Mouse (Mus musculus) bone marrow, adult 2 months (tissue): ENCODE results near the gene Atp1b2.

Experiments
- CTCF ChIP-seq: fragments of 200-500 bp; IDR thresholded peaks from 2 replicates; pipeline ENCODE4 v1.5.1; 2011; ENCODE audit warnings: low read length, control low read depth; ENCODE audit not compliant: control insufficient read depth, insufficient read depth
- POLR2A ChIP-seq: fragments of 200-500 bp; IDR thresholded peaks from 2 replicates; pipeline ENCODE4 v1.6.1; 2011; ENCODE audit warnings: low read depth, mild to moderate bottlenecking, control low read depth, low read length, borderline replicate concordance; ENCODE audit not compliant: control insufficient read depth

GRCm38 (mm10) chr11:69564391-69564790 is 41.4 kb downstream of the Atp1b2 start:
- no peak for TF ChIP-seq CTCF
- no peak for TF ChIP-seq POLR2A
